8 mouse cellular contexts compared by ENCODE assay signal in the genomic region with DNA sequence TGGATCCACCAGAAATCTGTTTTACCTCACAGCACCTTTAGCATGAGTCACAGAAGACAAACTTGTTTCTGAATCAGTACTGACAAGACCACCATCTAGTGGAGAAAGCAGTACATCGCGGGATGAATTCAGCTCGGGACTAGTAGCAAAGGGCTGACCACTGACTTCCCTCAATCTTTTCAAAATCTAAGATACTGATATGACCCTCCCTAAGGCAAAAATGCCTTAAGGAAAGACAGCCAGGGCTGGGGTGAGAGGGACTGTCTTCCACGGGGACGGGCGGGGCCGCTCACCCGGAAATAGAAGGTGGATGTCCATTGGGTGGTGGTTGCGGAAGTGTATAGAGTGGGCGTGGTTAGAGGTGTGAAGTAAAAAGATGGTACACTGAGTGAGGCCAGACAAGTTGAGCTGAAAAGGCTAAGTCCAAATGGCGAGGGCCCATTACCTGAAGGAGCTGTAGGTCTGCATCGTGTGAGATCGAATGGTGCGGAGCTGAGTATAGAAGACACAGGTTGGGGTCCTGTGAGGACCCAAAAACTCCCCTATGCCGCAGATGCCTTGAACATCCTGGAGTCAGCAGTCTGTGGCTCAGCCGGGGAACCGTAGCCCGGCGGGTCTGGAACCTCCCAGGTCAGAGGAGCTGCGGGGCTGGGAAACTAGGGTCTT. TPM values are rescaled to one million over a fixed set of nuclear protein-coding genes. Genes with fewer than 3 reads are reported as not detected.
A peak's percentile ranks its signal among the peaks of the same experiment; 100 is the strongest.
DNase-seq lines count a peak whose midpoint lies in the region; ATAC-seq lines count a peak whose summit lies in the region.

A gene (plus strand): TSS at position 358 of the 666 bp plus-strand sequence.

- H3K36me3 ChIP-seq in forebrain, embryonic 11.5 days (ENCODE audit: control insufficient read depth, insufficient read depth, low read length) = no peaks in the 10 kb centered on the region
- no peaks in the 10 kb centered on the region for H3K36me3 ChIP-seq in heart, embryonic 15.5 days
- no peaks in the 10 kb centered on the region for H3K36me3 ChIP-seq in liver, embryonic 13.5 days
- H3K36me3 ChIP-seq in stomach, embryonic 14.5 days (ENCODE audit: control insufficient read depth, insufficient read depth, low read length) = no peaks in the 10 kb centered on the region

- H3K27me3 ChIP-seq in forebrain, embryonic 11.5 days (ENCODE audit: control insufficient read depth, insufficient read depth, low read length) = no peaks in the 10 kb centered on the region
- H3K27me3 ChIP-seq in heart, embryonic 15.5 days = no peaks in the 10 kb centered on the region
- H3K27me3 ChIP-seq in liver, embryonic 13.5 days = no peaks in the 10 kb centered on the region
- no peaks in the 10 kb centered on the region for H3K27me3 ChIP-seq in stomach, embryonic 14.5 days (ENCODE audit: control insufficient read depth, insufficient read depth, low read length)

- peak within 1 kb of the TSS; percentile 63 for H3K4me2 ChIP-seq in forebrain, embryonic 11.5 days (ENCODE audit: low read depth, low read length, severe bottlenecking)
- H3K4me2 ChIP-seq in heart, embryonic 15.5 days = peak within 1 kb of the TSS; percentile 93
- peak within 1 kb of the TSS; percentile 83 for H3K4me2 ChIP-seq in liver, embryonic 13.5 days
- peak within 1 kb of the TSS; percentile 70 for H3K4me2 ChIP-seq in stomach, embryonic 14.5 days (replicated peaks; ENCODE audit: low read depth, low read length)

- H3K4me3 ChIP-seq in forebrain, embryonic 11.5 days (ENCODE audit: low read depth, low read length) = peak within 1 kb of the TSS; percentile 27
- H3K4me3 ChIP-seq in heart, embryonic 15.5 days = peak within 1 kb of the TSS; percentile 68
- H3K4me3 ChIP-seq in liver, embryonic 13.5 days (replicated peaks) = peak within 1 kb of the TSS; percentile 59
- H3K4me3 ChIP-seq in stomach, embryonic 14.5 days (ENCODE audit: low read depth, low read length) = peak within 1 kb of the TSS; percentile 53

- peak; percentile 98 for ATAC-seq in CD4-positive, CD25-positive, alpha-beta regulatory T cell, adult 4 months
- ATAC-seq in forebrain, embryonic 11.5 days (replicated peaks; ENCODE audit: low FRiP score) = peak; percentile 99
- peak; percentile 98 for ATAC-seq in heart, embryonic 15.5 days (replicated peaks; ENCODE audit: insufficient number of reproducible peaks, insufficient read depth, low FRiP score, low read depth)
- peak; percentile 100 for ATAC-seq in liver, embryonic 13.5 days (ENCODE audit: low read depth)
- ATAC-seq in stomach, embryonic 14.5 days (ENCODE audit: insufficient number of reproducible peaks, insufficient read depth, low FRiP score, low read depth) = peak; percentile 99

- no peaks in the 10 kb centered on the region for H3K4me1 ChIP-seq in forebrain, embryonic 11.5 days (replicated peaks; ENCODE audit: control insufficient read depth, insufficient read depth, low read length)
- H3K4me1 ChIP-seq in heart, embryonic 15.5 days (replicated peaks) = peaks cover 2% of the 10 kb centered on the region; the same call in 1 of the 2 replicates
- peaks cover 11% of the 10 kb centered on the region for H3K4me1 ChIP-seq in liver, embryonic 13.5 days (replicated peaks)
- H3K4me1 ChIP-seq in stomach, embryonic 14.5 days (ENCODE audit: control insufficient read depth, insufficient read depth, low read length) = no peaks in the 10 kb centered on the region

- H3K9ac ChIP-seq in forebrain, embryonic 11.5 days (ENCODE audit: low read length) = peak within 1 kb of the TSS; percentile 44
- H3K9ac ChIP-seq in heart, embryonic 15.5 days = peak within 1 kb of the TSS; percentile 57
- H3K9ac ChIP-seq in liver, embryonic 13.5 days = peak within 1 kb of the TSS; percentile 54
- H3K9ac ChIP-seq in stomach, embryonic 14.5 days (replicated peaks; ENCODE audit: low read depth, low read length) = no peak within 1 kb of the TSS; the same call in 1 of the 2 replicates

- 4% methylated on average over 20 of the region's 20 CpGs for WGBS in forebrain, embryonic 11.5 days
- 3% methylated on average over 20 of the region's 20 CpGs for WGBS in heart, embryonic 15.5 days
- 5% methylated on average over 20 of the region's 20 CpGs for WGBS in liver, embryonic 13.5 days (ENCODE audit: insufficient replicate concordance)
- WGBS in stomach, embryonic 14.5 days = 2% methylated on average over 20 of the region's 20 CpGs

- peak; percentile 61 for DNase-seq in c-Kit-positive CD71-positive TER-119-negative erythroid progenitor cells, embryonic 14.5 days (ENCODE audit: low read depth)
- peak; percentile 68 for DNase-seq in forebrain, embryonic 11.5 days (ENCODE audit: low spot score)
- peak; percentile 78 for DNase-seq in kidney, postnatal 14 days
- DNase-seq in liver, embryonic 13.5 days = peak; percentile 60
- DNase-seq in natural killer cell, adult 2 months (ENCODE audit: low spot score in 2 of 2) = peak; percentile 79 to 81

- H3K9me3 ChIP-seq in forebrain, embryonic 11.5 days (ENCODE audit: control insufficient read depth, low read length) = no peaks in the 10 kb centered on the region
- H3K9me3 ChIP-seq in heart, embryonic 15.5 days (replicated peaks) = no peaks in the 10 kb centered on the region
- no peaks in the 10 kb centered on the region for H3K9me3 ChIP-seq in liver, embryonic 13.5 days (replicated peaks)
- no peaks in the 10 kb centered on the region for H3K9me3 ChIP-seq in stomach, embryonic 14.5 days (ENCODE audit: control insufficient read depth, low read depth, low read length)

- no peak within 1 kb of the TSS for H3K27ac ChIP-seq in forebrain, embryonic 11.5 days (ENCODE audit: low read depth, low read length)
- H3K27ac ChIP-seq in heart, embryonic 15.5 days = peak within 1 kb of the TSS; percentile 50; the same call in 1 of the 2 replicates
- H3K27ac ChIP-seq in liver, embryonic 13.5 days = peak within 1 kb of the TSS; percentile 23; the same call in 1 of the 2 replicates
- H3K27ac ChIP-seq in stomach, embryonic 14.5 days (ENCODE audit: low read length) = no peak within 1 kb of the TSS

RNA-seq across cellular contexts. Expression of the gene that starts here (rescaled TPM):
- 10 to 100 TPM; 18.3 to 20.2 TPM for polyA plus RNA-seq in CD4-positive, CD25-positive, alpha-beta regulatory T cell, adult 4 months (2017; shearing (Covaris generic))
- 2.3 and 2.9 TPM in 2 replicates for polyA plus RNA-seq in forebrain, embryonic 11.5 days (2014; fragmentation: Nextera tagmentation; extraction: Ambion mirVana)
- polyA plus RNA-seq in heart, embryonic 15.5 days (2015; fragmentation: Nextera tagmentation; extraction: Ambion mirVana) = 1.9 and 2.0 TPM in 2 replicates
- polyA plus RNA-seq in liver, embryonic 13.5 days (2015; fragmentation: Nextera tagmentation; extraction: Ambion mirVana) = 0.68 and 1.1 TPM in 2 replicates
- 4.0 and 4.5 TPM in 2 replicates for polyA plus RNA-seq in stomach, embryonic 14.5 days (2014; fragmentation: Nextera tagmentation; extraction: Ambion mirVana)

Comparison
In these comparisons a context has a peak if more than half of its experiments do, and no peak if none do; other contexts are left out.
1. H3K27ac ChIP-seq: peak in heart, embryonic 15.5 days (single experiment) and liver, embryonic 13.5 days (single experiment); none in forebrain, embryonic 11.5 days (single experiment) and stomach, embryonic 14.5 days (single experiment).
2. Peak in every context shown above with its lines, with median percentiles within 50 percentile points of each other: ATAC-seq, DNase-seq, H3K4me2 ChIP-seq and H3K4me3 ChIP-seq.